Mouse (Mus musculus) frontal cortex, adult (tissue): ENCODE data around the gene Guf1.

ENCODE experiments used
- ATAC-seq: cut with Nextera tagmentation; 2 replicates; pipeline ENCODE4 v1.9.2; 2017; ENCODE audit warnings: mild to moderate bottlenecking, moderate library complexity, mixed read lengths; ENCODE audit not compliant: low TSS enrichment

Gene Guf1

DNA sequence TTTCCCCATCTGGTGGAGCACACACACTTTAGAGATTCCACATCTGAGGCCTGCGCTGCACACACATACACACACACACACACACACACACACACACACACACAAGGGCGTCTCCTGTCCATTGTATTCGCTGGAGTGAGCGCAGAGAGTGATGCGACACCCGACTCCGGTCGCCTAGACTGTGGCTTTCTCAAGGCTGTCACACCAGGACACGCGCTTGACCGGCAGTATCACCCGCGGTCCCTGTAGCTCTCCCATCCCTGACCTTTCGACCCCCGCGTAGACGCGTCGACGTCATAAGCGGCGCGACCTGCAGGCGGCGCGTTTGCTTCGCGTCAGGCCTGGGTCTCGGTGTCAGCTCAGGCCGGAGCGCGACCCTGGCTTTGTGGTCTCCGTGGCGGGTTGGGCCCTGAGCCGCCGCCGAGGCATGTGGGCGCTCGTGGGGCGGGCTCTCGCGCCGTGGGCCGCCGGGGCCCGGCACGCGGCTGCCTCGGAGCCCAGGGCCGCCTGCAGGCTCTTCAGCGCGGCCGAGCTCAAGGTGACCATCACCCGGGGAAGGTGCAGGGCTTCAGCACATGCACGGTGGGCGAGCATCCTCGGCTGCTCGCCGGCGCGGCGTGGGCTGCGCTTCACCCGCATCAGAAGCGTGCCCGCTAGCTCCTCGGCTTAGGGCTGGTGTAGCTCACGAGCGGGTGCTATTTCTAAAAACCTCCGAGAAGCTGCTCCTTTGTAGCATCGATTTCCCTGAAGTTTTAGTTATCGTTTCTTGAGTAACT is at the start of gene Guf1:
TSS of gene Guf1 (plus strand) at position 296 of the 776 bp plus-strand sequence.
- peak; percentile 92 for ATAC-seq

DNA sequence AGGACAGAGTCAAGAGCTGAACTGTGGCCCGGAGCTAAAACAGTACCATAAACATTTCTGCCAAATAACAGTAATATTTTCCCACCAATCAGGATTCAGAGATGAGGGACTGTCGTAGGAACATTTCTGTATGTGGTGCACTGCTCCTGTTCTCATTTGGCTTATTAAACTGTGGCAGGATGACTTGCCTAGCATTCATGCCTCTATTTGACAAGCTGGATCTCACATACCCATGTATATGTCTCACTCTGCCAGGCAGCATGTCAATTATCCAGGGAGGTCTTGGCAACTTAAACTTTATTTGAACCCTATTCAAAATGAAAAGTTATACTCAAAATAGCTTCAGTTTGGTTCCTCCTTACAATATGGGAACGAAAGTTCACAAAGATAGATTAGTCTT is 49.7 kb upstream of the Guf1 start:
- ATAC-seq = no peak

DNA sequence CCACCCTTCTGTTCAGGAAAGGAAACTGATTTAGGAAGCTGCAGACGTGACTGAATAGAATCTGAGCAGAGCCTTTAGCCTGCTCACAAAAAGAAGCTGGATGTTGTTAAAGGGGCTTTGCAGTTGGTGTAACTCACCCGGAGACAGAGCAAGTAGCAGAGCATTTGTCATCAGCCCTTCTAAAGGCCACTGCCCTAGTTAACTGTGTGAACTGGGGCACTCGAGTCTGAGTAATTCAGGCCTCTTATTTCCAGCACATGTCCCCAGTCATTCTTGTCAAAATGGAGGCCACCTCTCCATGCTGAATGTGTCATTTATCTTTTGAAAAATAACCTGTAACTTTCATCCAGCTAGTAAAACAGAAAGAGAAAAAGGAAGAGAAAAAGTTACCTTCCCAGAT is 45.1 kb upstream of the Guf1 start:
- ATAC-seq = no peak

DNA sequence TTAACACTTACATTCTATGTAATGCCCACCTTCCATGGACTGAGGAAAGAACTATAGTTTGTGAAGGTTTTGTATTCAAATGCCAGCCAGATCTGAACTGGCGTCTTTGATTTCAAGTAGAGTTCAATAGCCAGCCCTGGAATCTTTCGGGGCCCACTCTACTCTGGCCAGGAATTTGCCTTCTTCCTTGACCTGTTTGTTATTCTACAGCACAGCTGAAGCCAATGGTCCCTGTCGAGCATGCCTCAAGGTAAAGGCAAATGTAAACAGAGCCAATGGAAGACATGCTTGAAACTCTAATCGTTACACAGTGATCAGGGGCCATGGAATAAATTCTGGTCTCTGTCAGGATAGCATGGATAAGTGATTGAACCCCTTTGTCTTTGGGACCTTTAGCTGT is 44.5 kb upstream of the Guf1 start:
- ATAC-seq = no peak

DNA sequence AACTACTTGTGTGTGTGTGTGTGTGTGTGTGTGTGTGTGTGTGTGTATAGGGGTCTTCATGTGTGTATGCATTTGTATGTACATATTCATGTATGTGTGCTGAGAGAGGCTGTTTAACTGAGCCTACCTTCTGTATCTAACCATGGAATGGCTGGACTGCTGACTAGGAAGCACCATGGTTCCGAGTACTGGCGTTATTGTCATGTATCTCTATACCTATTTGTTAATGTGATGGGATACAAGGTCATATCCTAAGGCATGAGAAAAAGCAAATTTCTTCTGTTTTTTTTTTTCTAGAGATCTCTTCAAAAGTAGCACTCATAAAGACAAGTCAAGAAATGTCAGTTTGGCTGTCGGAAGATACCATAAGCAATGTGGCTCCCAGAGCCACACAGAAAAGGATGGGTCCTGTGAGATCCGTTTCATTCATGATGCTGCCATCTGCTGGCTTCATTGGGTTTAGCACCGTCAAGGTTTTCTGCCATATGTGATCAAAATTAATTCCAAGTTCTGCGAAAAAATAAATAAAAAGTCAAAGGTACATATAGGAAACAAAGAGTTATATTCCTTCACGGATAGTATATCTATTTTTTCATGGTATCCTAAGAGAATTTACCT is 36.0 kb upstream of the Guf1 start:
- ATAC-seq = peak; percentile 87

DNA sequence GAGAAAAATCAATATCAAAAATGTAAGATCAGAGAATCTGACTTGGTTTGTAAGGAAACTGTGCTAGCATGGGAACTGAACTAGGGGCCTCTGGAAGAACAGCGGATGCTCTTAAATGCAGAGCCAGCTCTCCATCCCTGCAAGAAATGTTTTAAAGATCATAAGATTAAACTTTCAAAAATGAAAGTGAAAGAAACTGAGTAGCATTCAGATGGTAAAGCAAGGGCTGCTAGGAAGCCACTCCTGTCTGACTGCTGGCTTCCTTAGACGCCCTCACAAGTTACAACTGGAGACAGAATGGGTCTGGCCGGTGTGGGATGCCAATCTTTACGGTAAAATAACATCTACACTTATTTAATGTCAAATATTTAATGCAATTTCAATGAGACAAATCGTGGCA is 34.7 kb upstream of the Guf1 start:
- ATAC-seq = no peak

DNA sequence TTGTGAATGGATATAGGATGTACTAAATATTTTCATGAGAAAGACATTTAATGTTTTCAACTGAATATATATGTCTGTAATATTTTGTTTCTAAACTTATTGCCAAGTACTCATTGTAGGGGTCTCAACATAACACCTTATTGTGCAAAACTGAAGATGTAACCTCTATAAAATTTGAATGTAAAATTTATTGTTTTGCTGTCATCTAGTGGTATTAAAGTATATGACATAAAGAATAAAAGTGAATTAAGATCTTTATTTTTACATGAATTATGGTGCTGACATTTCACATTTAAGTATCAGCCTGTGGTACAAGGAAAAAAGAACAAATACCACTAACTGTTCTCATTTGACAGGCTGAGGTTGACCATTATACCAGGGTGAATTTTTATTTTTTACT is 32.8 kb upstream of the Guf1 start:
- no peak for ATAC-seq

DNA sequence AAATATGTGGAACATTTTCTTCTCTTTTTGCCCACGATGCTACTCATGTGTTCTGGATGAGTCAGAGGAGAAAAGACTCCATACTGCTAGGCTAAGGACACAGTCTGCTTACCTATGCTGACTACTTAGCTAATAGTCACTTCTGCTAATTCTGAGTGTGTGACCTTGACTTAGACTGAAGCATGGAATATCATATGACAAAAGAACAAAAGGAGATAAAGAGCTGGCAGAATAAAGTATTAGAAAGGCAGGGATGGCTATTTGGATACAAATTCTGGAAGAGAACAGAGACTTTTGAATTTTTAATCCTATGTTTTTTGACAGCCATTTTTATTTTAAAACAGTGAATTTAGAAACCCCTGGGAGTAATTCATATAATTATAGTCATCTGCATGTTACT is 15.0 kb upstream of the Guf1 start:
- ATAC-seq = no peak

DNA sequence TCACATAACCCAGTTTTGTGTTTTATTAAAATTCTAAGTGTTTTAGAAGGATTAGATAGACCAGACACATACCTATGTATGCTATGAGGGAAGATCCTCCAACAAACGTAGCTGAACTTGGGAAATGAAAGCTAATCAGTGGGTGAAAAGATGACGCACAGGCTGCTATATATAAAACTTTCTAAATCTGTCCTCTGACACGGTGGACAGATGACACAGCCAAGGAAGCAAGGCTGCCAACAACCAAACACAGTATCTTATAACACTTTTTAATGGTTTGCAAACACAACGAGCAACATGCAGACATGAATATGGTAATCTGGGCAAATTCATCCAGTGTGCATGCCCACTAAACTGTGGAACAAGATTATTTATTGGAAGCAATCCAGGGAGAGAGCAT is 14.2 kb upstream of the Guf1 start, which contains the start of gene Yipf7:
TSS of gene Yipf7 (minus strand) at position 160 of the 400 bp plus-strand sequence.
- ATAC-seq = peak; percentile 97

DNA sequence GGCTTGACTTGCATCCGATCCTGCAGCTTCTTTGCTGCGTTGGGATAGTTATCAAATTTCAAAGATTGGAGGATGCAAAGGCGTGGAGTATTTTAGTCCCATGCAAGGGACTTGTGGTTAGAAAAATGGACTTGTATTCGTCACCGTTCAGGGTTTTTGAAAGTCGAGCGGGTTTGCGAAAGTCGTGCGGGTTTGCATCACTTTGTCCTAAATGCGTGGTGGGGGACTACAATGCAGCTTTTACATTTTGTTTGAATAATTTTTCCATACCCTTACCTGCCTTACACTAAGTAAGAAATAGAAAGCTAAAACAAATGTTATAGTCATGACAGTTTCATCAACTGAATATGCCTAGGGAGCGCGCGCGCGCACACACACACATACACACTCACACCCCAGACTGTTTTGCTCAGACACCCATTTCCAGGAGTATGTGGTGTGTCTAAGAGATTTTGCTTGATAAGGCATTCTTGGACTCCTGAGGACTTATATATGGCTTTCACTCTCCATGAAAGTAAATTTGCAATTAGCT is 747 bp downstream of the Guf1 start:
- ATAC-seq = peak; percentile 32

DNA sequence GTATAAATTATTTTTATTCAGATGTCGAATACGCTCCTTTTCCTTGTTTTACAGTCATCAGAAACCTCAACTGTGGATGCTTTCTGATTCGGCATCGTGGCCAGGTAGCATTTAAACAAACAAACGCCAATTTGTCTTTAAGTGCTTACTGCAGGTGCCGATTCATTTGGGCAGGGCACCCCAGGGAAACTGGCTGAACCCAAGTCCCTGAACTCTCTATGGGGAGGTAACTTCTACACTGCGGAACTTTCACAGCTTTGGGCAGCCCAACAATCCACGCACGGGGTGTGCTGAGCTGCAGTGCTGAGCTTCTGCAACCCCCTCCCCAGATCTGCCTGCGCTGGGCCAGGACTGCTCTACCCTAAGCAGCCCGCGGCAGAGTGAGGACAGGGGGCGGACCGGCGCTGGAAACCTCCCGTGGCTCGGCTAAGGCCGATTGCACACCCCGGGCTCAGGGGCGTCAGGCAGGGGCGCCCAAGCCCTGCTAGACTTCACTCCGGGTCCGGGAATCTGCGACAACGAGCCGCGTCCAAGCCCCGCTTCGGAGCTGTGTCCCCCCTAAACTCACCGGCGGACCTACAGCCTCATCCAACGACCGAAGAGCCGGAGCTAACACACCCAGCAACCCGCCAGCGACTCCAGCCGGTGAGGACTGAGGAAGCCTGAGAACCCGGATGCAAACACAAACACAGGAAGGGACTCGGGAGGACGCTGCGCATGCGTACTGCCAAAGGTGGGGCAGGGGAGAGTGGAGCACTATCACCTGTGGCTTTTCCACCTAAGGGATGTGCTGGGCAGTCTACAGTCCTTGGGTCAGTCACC is 35.1 kb downstream of the Guf1 start, which contains the start of gene Gnpda2:
TSS of gene Gnpda2 (minus strand) at position 701 of the 822 bp plus-strand sequence.
- ATAC-seq = peak; percentile 99

DNA sequence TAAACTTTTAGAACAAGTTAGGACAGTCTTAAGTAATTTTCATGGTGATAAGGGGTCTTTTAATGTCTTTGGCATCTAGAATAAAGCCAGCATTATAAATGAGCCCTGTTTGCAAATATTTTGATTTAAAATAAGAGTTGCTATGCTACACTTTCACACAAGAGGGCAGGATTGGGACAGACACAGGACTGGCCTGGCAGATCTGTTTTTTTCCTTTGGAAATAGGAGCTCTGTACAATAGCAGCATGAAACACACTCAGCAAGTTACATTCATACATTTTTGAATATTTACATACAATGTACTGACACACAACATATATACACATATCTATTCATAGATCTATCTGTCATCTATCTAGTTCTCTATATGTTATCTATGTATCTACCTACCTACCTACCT is 44.3 kb downstream of the Guf1 start:
- ATAC-seq = peak; percentile 86

DNA sequence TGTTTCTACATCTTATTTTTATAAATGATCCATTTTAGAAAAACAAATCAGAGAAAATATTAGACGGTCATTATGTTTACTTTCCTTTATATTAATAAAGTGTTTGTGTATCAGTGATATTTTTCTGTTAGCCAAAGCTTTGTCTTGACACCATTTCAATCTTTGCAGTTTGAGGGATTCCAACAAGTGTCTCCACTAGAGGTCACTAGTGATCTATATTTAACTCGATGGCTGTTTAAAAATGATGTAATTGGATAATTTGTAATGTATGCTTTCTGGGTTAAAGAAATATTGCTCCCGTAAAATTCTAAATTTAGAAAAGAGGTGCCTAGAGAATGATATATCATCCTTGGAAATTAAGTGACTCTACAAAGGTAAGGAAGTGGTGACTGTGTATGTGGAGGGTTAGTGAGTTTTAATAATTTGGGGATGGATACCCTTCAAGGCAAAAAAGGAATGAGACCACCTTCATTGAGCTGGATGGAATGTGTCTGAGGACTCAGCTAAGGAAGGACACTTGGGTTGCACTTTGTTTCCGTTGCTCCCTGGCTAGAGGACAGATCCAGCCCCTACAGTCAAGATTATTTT is 56.6 kb downstream of the Guf1 start:
- peak; percentile 69 for ATAC-seq

DNA sequence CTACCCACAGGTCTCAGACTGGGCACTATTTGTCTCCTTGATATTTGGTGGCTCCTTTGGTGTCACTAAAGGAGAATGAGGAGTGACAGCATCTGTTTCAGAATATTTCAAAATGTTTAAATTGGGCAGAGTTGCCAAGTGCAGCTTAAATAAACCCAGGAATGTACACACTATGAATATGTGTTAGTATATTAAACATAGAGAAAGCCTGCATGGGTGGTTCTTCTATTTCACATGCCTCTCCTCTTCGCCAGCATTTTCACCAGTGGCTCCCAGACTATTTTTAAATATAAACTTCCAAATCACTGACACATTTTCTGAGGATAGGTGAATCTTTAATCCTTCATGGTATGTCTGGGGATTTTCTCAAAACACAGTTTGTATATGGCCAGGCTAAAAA is 64.2 kb downstream of the Guf1 start:
- peak; percentile 95 for ATAC-seq
